Mouse (Mus musculus): ENCODE results near the gene Cep72. TPM values are rescaled to one million over a fixed set of nuclear protein-coding genes. Genes with fewer than 3 reads are reported as not detected.
A peak's percentile ranks its signal among the peaks of the same experiment; 100 is the strongest.
"Not testable (repeated sequence)": the region's sequence is repeated elsewhere in the genome, so short reads cannot be mapped to it uniquely, and the experiment has no call there.

The Cep72 gene
- polyA plus RNA-seq, 1 experiment from 2014 or later = 12.5 TPM

DNA sequence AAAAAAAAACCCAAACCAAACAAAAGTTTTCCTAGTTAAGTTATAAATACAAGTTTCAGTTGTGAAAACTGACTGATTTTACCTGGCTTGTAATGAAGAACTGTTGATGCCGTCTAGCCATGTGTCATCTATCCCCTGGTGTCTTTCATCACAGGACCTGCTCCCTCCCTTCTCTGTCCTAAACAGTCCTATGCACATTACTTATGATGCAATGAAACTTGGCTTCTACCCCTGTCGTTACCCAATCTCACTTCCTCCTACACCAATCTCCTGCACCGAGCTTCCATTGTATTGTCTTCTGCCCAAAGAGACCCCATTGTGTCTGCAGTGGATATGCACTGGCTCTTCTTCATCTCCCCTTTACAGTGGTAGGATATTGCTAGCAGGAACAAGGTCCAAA lies 28.2 kb upstream of the Cep72 start:
- ATAC-seq (no peak), DNase-seq (ENCODE audit: low spot score) (no peak)
- no peaks in the 10 kb centered on the region for H3K27me3 ChIP-seq (replicated peaks; ENCODE audit: control insufficient read depth, insufficient read depth, low read length)
- WGBS = 65% methylated on average over 3 of the region's 3 CpGs
- no peaks in the 10 kb centered on the region for H3K4me1 ChIP-seq (ENCODE audit: control insufficient read depth, insufficient read depth, low read length)
- H3K4me2 ChIP-seq (ENCODE audit: low read length) = no peak overlapping the region
- H3K36me3 ChIP-seq (ENCODE audit: control insufficient read depth, insufficient read depth, low read length) = no peaks in the 10 kb centered on the region
- H3K4me3 ChIP-seq (ENCODE audit: low read depth, low read length) = no peak overlapping the region
- no peaks in the 10 kb centered on the region for H3K9me3 ChIP-seq (replicated peaks; ENCODE audit: control insufficient read depth, low read length)
- no peak overlapping the region for H3K27ac ChIP-seq (ENCODE audit: low read depth, low read length)
- H3K9ac ChIP-seq (ENCODE audit: low read length) = no peak overlapping the region

DNA sequence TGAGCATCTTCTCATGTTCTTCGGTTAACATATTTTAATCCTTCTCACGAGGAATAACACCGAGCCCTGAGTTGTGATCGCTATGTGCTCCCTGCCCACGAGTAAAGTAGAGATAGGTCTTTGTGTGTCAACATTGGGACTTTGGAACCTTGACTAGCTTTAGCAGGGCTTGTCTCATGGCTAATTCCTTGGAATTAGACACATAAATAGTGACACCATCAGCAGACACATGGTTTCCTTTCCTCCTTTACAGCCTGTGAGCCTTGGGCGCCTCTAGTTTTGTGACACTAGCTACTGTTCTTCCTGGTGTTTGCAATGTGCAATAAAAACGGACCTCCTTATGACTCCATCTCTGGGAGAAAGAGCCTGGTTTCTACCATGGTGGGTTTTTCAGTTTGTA lies 11.3 kb upstream of the Cep72 start:
- Histone ChIP-seq H3K9me3 (replicated peaks; ENCODE audit: control insufficient read depth, low read length) (no peaks in the 10 kb centered on the region), H3K27me3 (replicated peaks; ENCODE audit: control insufficient read depth, insufficient read depth, low read length) (no peaks in the 10 kb centered on the region), H3K4me3 (ENCODE audit: low read depth, low read length) (no peak overlapping the region), H3K9ac (ENCODE audit: low read length) (no peak overlapping the region), H3K36me3 (ENCODE audit: control insufficient read depth, insufficient read depth, low read length) (no peaks in the 10 kb centered on the region), H3K4me2 (ENCODE audit: low read length) (no peak overlapping the region), H3K27ac (ENCODE audit: low read depth, low read length) (no peak overlapping the region), H3K4me1 (ENCODE audit: control insufficient read depth, insufficient read depth, low read length) (no peaks in the 10 kb centered on the region)
- ATAC-seq (no peak), DNase-seq (ENCODE audit: low spot score) (no peak)
- 90% methylated on average over 7 of the region's 7 CpGs for WGBS

GRCm38 (mm10) chr13:74071714-74072113 lies 9.6 kb upstream of the Cep72 start:
- no peak for ATAC-seq
- H3K36me3 ChIP-seq (ENCODE audit: control insufficient read depth, insufficient read depth, low read length) = no peaks in the 10 kb centered on the region
- H3K27ac ChIP-seq (ENCODE audit: low read depth, low read length) = no peak overlapping the region
- no peak for DNase-seq (ENCODE audit: low spot score)
- H3K27me3 ChIP-seq (replicated peaks; ENCODE audit: control insufficient read depth, insufficient read depth, low read length) = no peaks in the 10 kb centered on the region
- no peak overlapping the region for H3K9ac ChIP-seq (ENCODE audit: low read length)
- H3K4me3 ChIP-seq (ENCODE audit: low read depth, low read length) = no peak overlapping the region
- 81% methylated on average over 3 of the region's 3 CpGs for WGBS
- H3K9me3 ChIP-seq (replicated peaks; ENCODE audit: control insufficient read depth, low read length) = no peaks in the 10 kb centered on the region
- no peak overlapping the region for H3K4me2 ChIP-seq (ENCODE audit: low read length)
- H3K4me1 ChIP-seq (ENCODE audit: control insufficient read depth, insufficient read depth, low read length) = no peaks in the 10 kb centered on the region

DNA sequence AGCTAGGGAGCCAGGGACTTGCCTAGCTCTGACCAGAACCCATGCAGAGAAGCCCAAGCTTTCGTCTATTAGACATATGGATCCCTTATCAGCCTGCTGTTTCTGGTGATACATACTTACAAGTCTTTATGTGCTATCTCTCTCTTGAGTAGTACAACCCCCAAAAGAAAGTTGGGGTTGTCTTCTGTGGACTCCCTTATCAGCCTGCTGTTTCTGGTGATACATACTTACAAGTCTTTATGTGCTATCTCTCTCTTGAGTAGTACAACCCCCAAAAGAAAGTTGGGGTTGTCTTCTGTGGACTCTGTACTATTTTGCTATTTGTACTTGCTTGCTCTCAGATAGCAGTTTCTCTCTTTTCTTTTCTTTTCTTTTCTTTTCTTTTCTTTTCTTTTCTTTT lies 9.1 kb upstream of the Cep72 start:
- not testable (repeated sequence) for H3K9ac ChIP-seq (ENCODE audit: low read length); ATAC-seq
- WGBS = 75% methylated on average over 1 of the region's 1 CpGs

GRCm38 (mm10) chr13:74066576-74066975 lies 4.5 kb upstream of the Cep72 start:
- WGBS = 86% methylated on average over 1 of the region's 1 CpGs
- H3K27ac ChIP-seq (ENCODE audit: low read depth, low read length) = no peak overlapping the region
- DNase-seq (ENCODE audit: low spot score) (no peak), ATAC-seq (no peak)
- no peaks in the 10 kb centered on the region for H3K9me3 ChIP-seq (replicated peaks; ENCODE audit: control insufficient read depth, low read length)
- no peaks in the 10 kb centered on the region for H3K4me1 ChIP-seq (ENCODE audit: control insufficient read depth, insufficient read depth, low read length)
- no peak overlapping the region for H3K4me2 ChIP-seq (ENCODE audit: low read length)
- H3K36me3 ChIP-seq (ENCODE audit: control insufficient read depth, insufficient read depth, low read length) = no peaks in the 10 kb centered on the region
- no peaks in the 10 kb centered on the region for H3K27me3 ChIP-seq (replicated peaks; ENCODE audit: control insufficient read depth, insufficient read depth, low read length)
- no peak overlapping the region for H3K9ac ChIP-seq (ENCODE audit: low read length)
- no peak overlapping the region for H3K4me3 ChIP-seq (ENCODE audit: low read depth, low read length)

More for the DNA sequence above, 9.1 kb upstream of the Cep72 start:
- not testable (repeated sequence) for H3K27me3 ChIP-seq (replicated peaks; ENCODE audit: control insufficient read depth, insufficient read depth, low read length); H3K4me1 ChIP-seq (ENCODE audit: control insufficient read depth, insufficient read depth, low read length); H3K9me3 ChIP-seq (replicated peaks; ENCODE audit: control insufficient read depth, low read length); H3K4me3 ChIP-seq (ENCODE audit: low read depth, low read length); H3K36me3 ChIP-seq (ENCODE audit: control insufficient read depth, insufficient read depth, low read length); H3K27ac ChIP-seq (ENCODE audit: low read depth, low read length); DNase-seq (ENCODE audit: low spot score); H3K4me2 ChIP-seq (ENCODE audit: low read length)

- 93% methylated on average over 1 of the region's 1 CpGs for WGBS
- no peak for DNase-seq (ENCODE audit: low spot score)
- H3K4me1 ChIP-seq (ENCODE audit: control insufficient read depth, insufficient read depth, low read length) = no peaks in the 10 kb centered on the region
- H3K27ac ChIP-seq (ENCODE audit: low read depth, low read length) = no peak overlapping the region
- ATAC-seq = no peak
- H3K4me2 ChIP-seq (ENCODE audit: low read length) = no peak overlapping the region
- H3K27me3 ChIP-seq (replicated peaks; ENCODE audit: control insufficient read depth, insufficient read depth, low read length) = no peaks in the 10 kb centered on the region
- H3K9me3 ChIP-seq (replicated peaks; ENCODE audit: control insufficient read depth, low read length) = no peaks in the 10 kb centered on the region
- no peak overlapping the region for H3K4me3 ChIP-seq (ENCODE audit: low read depth, low read length)
- no peaks in the 10 kb centered on the region for H3K36me3 ChIP-seq (ENCODE audit: control insufficient read depth, insufficient read depth, low read length)
- no peak overlapping the region for H3K9ac ChIP-seq (ENCODE audit: low read length)
Measured at GRCm38 (mm10) chr13:74063340-74064050, 1.4 kb upstream of the Cep72 start.

GRCm38 (mm10) chr13:74062378-74063128 lies 454 bp upstream of the Cep72 start:
- Histone ChIP-seq H3K27ac (ENCODE audit: low read depth, low read length) (no peak overlapping the region), H3K4me1 (ENCODE audit: control insufficient read depth, insufficient read depth, low read length) (no peaks in the 10 kb centered on the region), H3K4me3 (ENCODE audit: low read depth, low read length) (peak overlapping the region; percentile 73), H3K4me2 (ENCODE audit: low read length) (peak overlapping the region; percentile 51), H3K36me3 (ENCODE audit: control insufficient read depth, insufficient read depth, low read length) (peaks cover 7% of the 10 kb centered on the region; the same call in 1 of the 2 replicates), H3K9ac (ENCODE audit: low read length) (peak overlapping the region; percentile 76), H3K27me3 (replicated peaks; ENCODE audit: control insufficient read depth, insufficient read depth, low read length) (no peaks in the 10 kb centered on the region), H3K9me3 (replicated peaks; ENCODE audit: control insufficient read depth, low read length) (no peaks in the 10 kb centered on the region)
- 31% methylated on average over 10 of the region's 11 CpGs for WGBS
- DNase-seq (ENCODE audit: low spot score) = no peak
- ATAC-seq = no peak

GRCm38 (mm10) chr13:74058081-74058480 lies 4.0 kb downstream of the Cep72 start:
- H3K4me3 ChIP-seq (ENCODE audit: low read depth, low read length) = no peak overlapping the region
- no peak for DNase-seq (ENCODE audit: low spot score)
- no peak for ATAC-seq
- no peaks in the 10 kb centered on the region for H3K27me3 ChIP-seq (replicated peaks; ENCODE audit: control insufficient read depth, insufficient read depth, low read length)
- H3K4me1 ChIP-seq (ENCODE audit: control insufficient read depth, insufficient read depth, low read length) = no peaks in the 10 kb centered on the region
- H3K9me3 ChIP-seq (replicated peaks; ENCODE audit: control insufficient read depth, low read length) = no peaks in the 10 kb centered on the region
- H3K36me3 ChIP-seq (ENCODE audit: control insufficient read depth, insufficient read depth, low read length) = peaks cover 17% of the 10 kb centered on the region; the same call in 1 of the 2 replicates
- H3K4me2 ChIP-seq (ENCODE audit: low read length) = no peak overlapping the region
- WGBS = 95% methylated on average over 9 of the region's 9 CpGs
- no peak overlapping the region for H3K9ac ChIP-seq (ENCODE audit: low read length)
- no peak overlapping the region for H3K27ac ChIP-seq (ENCODE audit: low read depth, low read length)

GRCm38 (mm10) chr13:74056194-74056593 lies 5.9 kb downstream of the Cep72 start:
- Histone ChIP-seq H3K9me3 (replicated peaks; ENCODE audit: control insufficient read depth, low read length) (no peaks in the 10 kb centered on the region), H3K9ac (ENCODE audit: low read length) (no peak overlapping the region), H3K4me2 (ENCODE audit: low read length) (no peak overlapping the region), H3K27ac (ENCODE audit: low read depth, low read length) (no peak overlapping the region), H3K4me1 (ENCODE audit: control insufficient read depth, insufficient read depth, low read length) (no peaks in the 10 kb centered on the region), H3K4me3 (ENCODE audit: low read depth, low read length) (no peak overlapping the region), H3K27me3 (replicated peaks; ENCODE audit: control insufficient read depth, insufficient read depth, low read length) (no peaks in the 10 kb centered on the region), H3K36me3 (ENCODE audit: control insufficient read depth, insufficient read depth, low read length) (peaks cover 22% of the 10 kb centered on the region; the same call in 1 of the 2 replicates)
- WGBS = 82% methylated on average over 1 of the region's 1 CpGs
- ATAC-seq (no peak), DNase-seq (ENCODE audit: low spot score) (no peak)
